Mouse (Mus musculus): ENCODE measurements around the gene Golm1. TPM values are rescaled to one million over a fixed set of nuclear protein-coding genes. Genes with fewer than 3 reads are reported as not detected.

Golm1 gene
- polyA plus RNA-seq (2012; rRNA removed; ENCODE audit: low replicate concordance): 7.3 and 14.4 TPM in 2 replicates

DNA sequence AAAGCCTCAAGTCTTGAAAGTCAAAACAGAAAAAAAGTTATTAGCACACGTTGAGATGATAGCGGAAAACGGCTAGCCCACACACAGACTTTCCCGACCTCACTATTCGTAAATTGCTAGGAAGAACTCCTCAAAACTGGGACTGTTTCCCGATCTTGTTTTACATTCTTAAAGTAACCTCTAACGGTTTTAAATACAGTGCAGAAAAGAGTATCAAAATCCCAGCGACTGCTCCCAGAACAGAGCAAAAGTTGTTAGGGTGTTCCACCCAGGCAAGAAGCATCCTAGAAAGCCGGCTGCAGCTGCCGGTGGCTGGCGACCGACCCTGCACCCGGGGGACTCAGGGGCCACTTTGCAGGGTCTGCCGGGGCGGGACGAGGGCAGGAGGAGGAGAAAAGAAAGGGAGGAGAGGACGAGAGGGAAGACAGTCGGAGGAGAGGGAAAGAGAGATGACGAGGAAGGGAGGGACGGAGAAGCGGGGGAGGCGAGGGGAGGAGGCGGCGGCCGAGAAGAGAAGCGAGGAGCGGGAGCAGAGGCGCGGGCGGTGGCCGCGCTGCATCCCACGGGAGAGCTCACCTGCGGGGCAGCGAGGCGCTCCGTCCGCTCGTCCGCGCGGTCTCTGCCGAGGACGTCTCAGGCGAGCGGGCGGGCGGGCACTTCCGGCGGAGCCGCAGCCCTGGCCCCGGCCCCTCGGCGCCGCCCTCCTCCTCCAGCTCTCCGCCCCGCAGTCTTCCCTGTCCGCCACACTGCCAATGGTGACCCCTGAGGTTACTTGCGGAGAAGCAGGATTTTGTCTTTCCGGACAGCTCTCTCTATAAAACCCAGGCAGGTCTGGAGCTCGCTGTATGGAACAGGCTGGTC is at the start of gene Golm1:
TSS of gene Golm1 (minus strand) at position 661 of the 861 bp plus-strand sequence.

DNA sequence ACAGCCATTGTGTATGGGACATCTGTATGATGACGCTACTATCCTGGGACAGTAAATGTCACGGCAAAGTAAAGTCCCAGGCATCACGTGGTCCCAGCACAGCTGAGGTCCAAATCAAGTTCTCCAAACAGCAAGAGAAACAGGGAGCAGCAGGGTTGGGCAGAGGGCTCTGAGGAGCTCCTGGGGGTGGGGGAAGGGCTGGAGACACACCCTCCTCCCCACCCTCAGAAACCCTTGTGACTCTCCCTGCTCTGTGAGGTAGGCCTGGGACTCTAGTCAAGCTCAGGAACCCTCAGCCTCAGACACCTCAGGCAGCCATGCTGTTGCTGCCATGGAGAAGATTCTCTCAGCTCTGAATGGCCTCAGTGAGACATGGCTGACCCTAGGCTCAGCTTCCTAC is 36.4 kb upstream of the Golm1 start, which contains the start of gene Spata31d1b:
TSS of gene Spata31d1b (plus strand) at position 301 of the 400 bp plus-strand sequence.

DNA sequence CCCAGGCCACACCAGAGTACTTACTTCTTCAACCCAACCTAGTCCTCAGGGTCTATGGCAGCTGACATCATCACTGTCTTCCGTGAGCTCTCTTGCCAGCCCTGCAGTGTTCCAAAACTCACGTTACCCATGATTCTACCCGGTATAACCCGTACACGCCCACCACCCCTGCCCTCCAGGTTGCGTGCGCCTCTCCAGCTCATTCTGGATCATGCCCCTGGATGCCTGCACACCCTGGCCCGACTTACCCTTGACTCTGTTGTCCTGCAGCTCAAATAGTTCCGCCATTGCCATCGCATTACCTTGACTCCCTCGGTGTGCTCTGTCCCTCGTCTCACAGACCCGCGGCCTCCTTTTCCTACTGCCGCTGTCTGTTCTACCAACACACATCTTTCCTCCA is 34.6 kb upstream of the Golm1 start, which contains the start of gene Spata31d1a:
TSS of gene Spata31d1a (minus strand) at position 101 of the 400 bp plus-strand sequence.

DNA sequence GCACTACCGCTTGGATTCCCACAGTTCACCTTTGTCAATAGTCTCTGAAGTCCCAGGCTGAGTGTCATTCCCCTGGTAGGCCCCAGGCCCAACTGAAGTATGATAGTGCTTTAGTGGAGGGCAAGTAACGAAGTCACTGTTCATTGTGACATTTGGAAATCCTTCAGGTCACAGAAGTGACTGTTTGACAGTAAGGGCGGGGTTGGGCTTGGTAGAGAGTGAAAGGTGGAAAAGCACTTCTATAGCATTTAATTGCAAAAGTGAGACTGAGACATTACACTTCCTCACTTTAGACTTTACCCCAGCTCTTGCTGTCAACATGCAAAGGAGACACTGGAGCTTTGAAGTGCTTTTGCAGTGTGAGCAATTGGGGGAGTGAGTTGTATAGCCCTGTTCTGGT is 18.4 kb upstream of the Golm1 start, which contains the start of gene 4921517D22Rik:
TSS of gene 4921517D22Rik (minus strand) at position 101 of the 400 bp plus-strand sequence.

DNA sequence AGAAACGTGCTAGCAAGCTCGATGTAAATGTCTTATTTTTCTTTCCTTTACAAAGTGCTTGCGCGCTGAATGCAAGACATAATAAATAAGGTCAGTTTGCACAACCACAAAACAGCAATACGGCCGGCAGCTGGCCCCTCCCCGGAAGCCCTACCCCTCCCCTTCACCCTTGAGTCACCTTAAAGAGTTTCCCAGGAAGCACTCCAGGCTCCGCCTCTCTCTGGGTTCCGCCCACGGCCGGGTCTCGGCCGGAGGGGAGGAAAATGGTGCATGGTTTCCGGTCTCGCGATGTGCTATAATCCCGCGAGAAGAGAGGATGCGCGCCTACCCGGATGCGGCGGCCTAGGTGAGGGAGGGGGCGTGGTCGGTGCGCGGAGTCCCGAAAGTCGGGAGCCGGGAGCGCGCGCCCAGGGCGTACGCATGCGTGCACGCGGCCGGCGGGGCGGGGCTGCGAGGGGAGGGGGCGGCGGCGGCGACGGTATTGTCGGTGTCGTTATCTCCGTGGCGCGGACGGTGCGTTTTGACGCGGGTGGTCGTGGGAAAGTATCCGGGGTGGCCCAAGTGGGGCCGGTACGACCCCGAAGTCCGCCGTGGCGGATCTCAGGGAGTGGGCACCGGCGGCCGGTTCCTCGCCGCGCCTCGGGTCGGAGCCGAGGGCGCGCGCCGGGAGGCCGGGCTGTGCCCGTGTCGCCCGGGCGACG is 90.5 kb downstream of the Golm1 start, which contains the start of the genes Agtpbp1 and Naa35:
TSS of gene Agtpbp1 (minus strand) at position 281 of the 701 bp plus-strand sequence.
TSS of gene Naa35 (plus strand) at position 313 of the 701 bp plus-strand sequence.

Other genes with a start within 250 kb of the Golm1 start
- 12.0 and 12.8 TPM in 2 replicates for gene Agtpbp1, start 90.6 kb downstream of the Golm1 start, polyA plus RNA-seq (2012; rRNA removed; ENCODE audit: low replicate concordance)
- 30.7 and 41.2 TPM in 2 replicates for gene Naa35, start 90.6 kb downstream of the Golm1 start, polyA plus RNA-seq (2012; rRNA removed; ENCODE audit: low replicate concordance)
- gene 4921517D22Rik, start 18.3 kb upstream of the Golm1 start, polyA plus RNA-seq (2012; rRNA removed; ENCODE audit: low replicate concordance): not detected in 2 replicates
- gene Spata31d1a, start 34.5 kb upstream of the Golm1 start, polyA plus RNA-seq (2012; rRNA removed; ENCODE audit: low replicate concordance): not detected in 2 replicates
- gene Spata31d1b, start 36.5 kb upstream of the Golm1 start, polyA plus RNA-seq (2012; rRNA removed; ENCODE audit: low replicate concordance): not detected in 2 replicates
- not detected in 2 replicates for gene Spata31d1d, start 55.9 kb upstream of the Golm1 start, polyA plus RNA-seq (2012; rRNA removed; ENCODE audit: low replicate concordance)
- not detected in 2 replicates for gene 1700014D04Rik, start 70.9 kb upstream of the Golm1 start, polyA plus RNA-seq (2012; rRNA removed; ENCODE audit: low replicate concordance)
- gene Isca1, start 94.0 kb upstream of the Golm1 start, polyA plus RNA-seq (2012; rRNA removed; ENCODE audit: low replicate concordance): 142 and 167 TPM in 2 replicates
- not detected in 2 replicates for gene Gm49354, start 106.4 kb upstream of the Golm1 start, polyA plus RNA-seq (2012; rRNA removed; ENCODE audit: low replicate concordance)
- gene Tut7, start 147.3 kb upstream of the Golm1 start, polyA plus RNA-seq (2012; rRNA removed; ENCODE audit: low replicate concordance): 20.1 and 28.4 TPM in 2 replicates

All from subcutaneous adipose tissue, adult 2 months (tissue).